ENCODE assay signal across 9 mouse cellular contexts in the genomic region with DNA sequence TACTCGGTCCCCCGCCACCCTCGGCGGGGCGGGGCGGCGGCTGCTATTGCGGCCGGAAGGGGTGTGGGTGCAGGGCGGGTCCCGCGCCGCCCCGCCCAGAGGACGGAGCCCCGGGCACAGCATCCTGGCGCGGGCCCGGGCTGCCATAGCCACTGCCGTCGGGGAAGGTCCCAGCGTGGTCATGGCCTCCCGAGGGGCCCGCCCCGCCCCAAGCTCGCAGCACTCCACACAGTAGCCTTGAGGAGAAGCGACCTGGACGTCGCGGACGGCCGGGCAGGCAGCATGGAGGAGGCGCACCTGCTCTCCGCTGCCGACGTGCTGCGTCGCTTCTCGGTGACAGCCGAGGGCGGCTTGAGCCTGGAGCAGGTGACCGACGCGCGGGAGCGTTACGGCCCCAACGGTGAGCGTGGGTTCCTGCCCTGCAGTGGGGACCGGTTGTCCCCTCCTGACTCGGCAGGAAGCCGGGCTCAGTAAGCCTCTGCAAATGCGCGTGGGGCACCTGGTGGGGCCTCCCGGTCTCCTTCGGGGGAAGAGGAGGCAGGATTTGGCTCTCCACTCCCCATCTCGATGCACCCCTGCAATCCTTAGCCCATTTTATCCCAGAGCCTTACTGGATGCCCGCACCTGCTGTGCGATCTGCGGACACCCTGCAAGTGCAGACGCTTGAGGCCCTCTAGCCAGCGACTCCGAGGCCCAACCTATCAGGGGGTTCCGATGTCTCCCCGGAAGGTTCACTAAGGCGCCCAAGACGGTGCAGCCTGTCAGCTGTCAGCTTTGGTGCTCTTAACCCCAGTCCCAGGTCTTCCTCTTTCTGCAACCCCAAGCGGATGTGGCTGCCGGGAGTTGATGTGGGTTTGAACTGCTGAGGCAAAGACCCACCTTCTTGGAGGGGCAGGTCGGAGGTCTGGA. TPM values are rescaled to one million over a fixed set of nuclear protein-coding genes. Genes with fewer than 3 reads are reported as not detected.
DNase-seq lines count a peak whose midpoint lies in the region; ATAC-seq lines count a peak whose summit lies in the region.
"Had no signal": no experiment of that assay in that cellular context is flagged by ENCODE, and none has a peak within 500 bp of the region (broad histone marks: within the 10 kb centered on the region; RNA-seq: fewer than 3 reads in every experiment).

Atp2a3 (plus strand) TSS at position 98 of the 909 bp plus-strand sequence.

- H3K4me3 ChIP-seq in kidney, embryonic 14.5 days (ENCODE audit: low read length) = peak within 1 kb of the TSS; percentile 39
- H3K4me3 ChIP-seq in forebrain, embryonic 13.5 days = peak within 1 kb of the TSS; percentile 33
- H3K4me3 ChIP-seq in hindbrain, embryonic 13.5 days = peak within 1 kb of the TSS; percentile 32
- H3K4me3 ChIP-seq in liver, embryonic 16.5 days (ENCODE audit: low read depth, low read length) = peak within 1 kb of the TSS; percentile 56
- peak within 1 kb of the TSS; percentile 26 for H3K4me3 ChIP-seq in neural tube, embryonic 13.5 days

- H3K36me3 ChIP-seq in kidney, embryonic 14.5 days (ENCODE audit: control insufficient read depth, insufficient read depth, low read length) = no peaks in the 10 kb centered on the region
- no peaks in the 10 kb centered on the region for H3K36me3 ChIP-seq in forebrain, embryonic 13.5 days (ENCODE audit: poor library complexity, severe bottlenecking)
- no peaks in the 10 kb centered on the region for H3K36me3 ChIP-seq in hindbrain, embryonic 13.5 days
- H3K36me3 ChIP-seq in liver, embryonic 16.5 days (ENCODE audit: control insufficient read depth, insufficient read depth) = no peaks in the 10 kb centered on the region
- H3K36me3 ChIP-seq in neural tube, embryonic 13.5 days = no peaks in the 10 kb centered on the region

- no peak within 1 kb of the TSS for H3K27ac ChIP-seq in kidney, embryonic 14.5 days (ENCODE audit: low read depth, low read length)
- no peak within 1 kb of the TSS for H3K27ac ChIP-seq in forebrain, embryonic 13.5 days
- H3K27ac ChIP-seq in hindbrain, embryonic 13.5 days = no peak within 1 kb of the TSS
- H3K27ac ChIP-seq in liver, embryonic 16.5 days (ENCODE audit: low read length) = peak within 1 kb of the TSS; percentile 55
- H3K27ac ChIP-seq in neural tube, embryonic 13.5 days (replicated peaks) = no peak within 1 kb of the TSS

- 0 out of 2 replicates have a peak within 1 kb of the TSS, but pooled peaks have one; percentile 19 for H3K9ac ChIP-seq in kidney, embryonic 14.5 days (ENCODE audit: low read depth, low read length)
- no peak within 1 kb of the TSS for H3K9ac ChIP-seq in forebrain, embryonic 13.5 days
- H3K9ac ChIP-seq in hindbrain, embryonic 13.5 days = no peak within 1 kb of the TSS
- H3K9ac ChIP-seq in liver, embryonic 16.5 days (ENCODE audit: low read depth, low read length) = peak within 1 kb of the TSS; percentile 48
- no peak within 1 kb of the TSS; the same call in 1 of the 2 replicates for H3K9ac ChIP-seq in neural tube, embryonic 13.5 days

- H3K27me3 ChIP-seq in kidney, embryonic 14.5 days (ENCODE audit: control insufficient read depth, insufficient read depth, low read length) = peaks cover 25% of the 10 kb centered on the region
- H3K27me3 ChIP-seq in forebrain, embryonic 13.5 days = peaks cover 50% of the 10 kb centered on the region
- peaks cover 49% of the 10 kb centered on the region for H3K27me3 ChIP-seq in hindbrain, embryonic 13.5 days
- peaks cover 20% of the 10 kb centered on the region for H3K27me3 ChIP-seq in liver, embryonic 16.5 days (ENCODE audit: control insufficient read depth, insufficient read depth, low read depth, low read length)
- peaks cover 55% of the 10 kb centered on the region for H3K27me3 ChIP-seq in neural tube, embryonic 13.5 days

- peaks cover 16% of the 10 kb centered on the region for H3K4me1 ChIP-seq in kidney, embryonic 14.5 days (ENCODE audit: control insufficient read depth, insufficient read depth, low read length)
- peaks cover 9% of the 10 kb centered on the region for H3K4me1 ChIP-seq in forebrain, embryonic 13.5 days
- peaks cover 11% of the 10 kb centered on the region for H3K4me1 ChIP-seq in hindbrain, embryonic 13.5 days (replicated peaks)
- H3K4me1 ChIP-seq in liver, embryonic 16.5 days (ENCODE audit: control insufficient read depth, low read depth, low read length) = peaks cover 8% of the 10 kb centered on the region
- peaks cover 12% of the 10 kb centered on the region for H3K4me1 ChIP-seq in neural tube, embryonic 13.5 days (replicated peaks)

- no peak for DNase-seq in kidney, adult 11 months
- no peak for DNase-seq in layer of hippocampus, adult 9-10 months (ENCODE audit: low spot score)
- DNase-seq in left cerebral cortex, adult 9 months (ENCODE audit: low spot score in 2 of 2) = no peak

- no peaks in the 10 kb centered on the region for H3K9me3 ChIP-seq in kidney, embryonic 14.5 days (ENCODE audit: control insufficient read depth, low read length)
- H3K9me3 ChIP-seq in forebrain, embryonic 13.5 days (replicated peaks) = no peaks in the 10 kb centered on the region
- no peaks in the 10 kb centered on the region for H3K9me3 ChIP-seq in hindbrain, embryonic 13.5 days
- H3K9me3 ChIP-seq in liver, embryonic 16.5 days (replicated peaks; ENCODE audit: control insufficient read depth, low read length) = no peaks in the 10 kb centered on the region
- H3K9me3 ChIP-seq in neural tube, embryonic 13.5 days = no peaks in the 10 kb centered on the region

- 0 out of 2 replicates have a peak, but pooled peaks have one; percentile 24 for ATAC-seq in kidney, embryonic 14.5 days (ENCODE audit: low FRiP score, low TSS enrichment)
- ATAC-seq in forebrain, embryonic 13.5 days = no peak
- no peak for ATAC-seq in hindbrain, embryonic 13.5 days (ENCODE audit: low FRiP score)
- ATAC-seq in liver, embryonic 16.5 days (ENCODE audit: low read depth) = peak; percentile 70
- ATAC-seq in neural tube, embryonic 13.5 days (ENCODE audit: low read depth) = no peak
- ATAC-seq: Patski had no signal

- H3K4me2 ChIP-seq in kidney, embryonic 14.5 days (replicated peaks; ENCODE audit: low read depth, low read length) = peak within 1 kb of the TSS; percentile 56
- peak within 1 kb of the TSS; percentile 54 for H3K4me2 ChIP-seq in forebrain, embryonic 13.5 days
- peak within 1 kb of the TSS; percentile 51 for H3K4me2 ChIP-seq in hindbrain, embryonic 13.5 days
- peak within 1 kb of the TSS; percentile 60 for H3K4me2 ChIP-seq in liver, embryonic 16.5 days (ENCODE audit: low read depth, low read length)
- H3K4me2 ChIP-seq in neural tube, embryonic 13.5 days = peak within 1 kb of the TSS; percentile 50

- 4% methylated on average over 70 of the region's 70 CpGs for WGBS in kidney, embryonic 14.5 days
- whole genome bisulfite sequencing in forebrain, embryonic 13.5 days = 3% methylated on average over 62 of the region's 70 CpGs
- WGBS in hindbrain, embryonic 13.5 days = 5% methylated on average over 65 of the region's 70 CpGs
- 2% methylated on average over 68 of the region's 70 CpGs for WGBS in liver, embryonic 16.5 days (ENCODE audit: insufficient replicate concordance)
- WGBS in neural tube, embryonic 13.5 days = 4% methylated on average over 60 of the region's 70 CpGs

RNA-seq across cellular contexts. Expression of gene Atp2a3, which starts in this region (rescaled TPM):
- polyA plus RNA-seq in kidney, embryonic 14.5 days (2014; fragmentation: Nextera tagmentation; extraction: Ambion mirVana) = 1.3 and 2.2 TPM in 2 replicates
- 0.40 and 0.47 TPM in 2 replicates for polyA plus RNA-seq in forebrain, embryonic 13.5 days (2015; fragmentation: Nextera tagmentation; extraction: Ambion mirVana)
- 1.3 and 1.4 TPM in 2 replicates for polyA plus RNA-seq in hindbrain, embryonic 13.5 days (2015; fragmentation: Nextera tagmentation; extraction: Ambion mirVana)
- 10.8 and 13.1 TPM in 2 replicates for polyA plus RNA-seq in liver, embryonic 16.5 days (2015; fragmentation: Nextera tagmentation; extraction: Ambion mirVana)
- 0.80 and 1.3 TPM in 2 replicates for polyA plus RNA-seq in neural tube, embryonic 13.5 days (2015; fragmentation: Nextera tagmentation; extraction: Ambion mirVana)

Comparison
In these comparisons a context has a peak if more than half of its experiments do, and no peak if none do; other contexts are left out.
1. ATAC-seq: peak in kidney, embryonic 14.5 days (single experiment) and liver, embryonic 16.5 days (single experiment); none in forebrain, embryonic 13.5 days (single experiment), hindbrain, embryonic 13.5 days (single experiment) and neural tube, embryonic 13.5 days (single experiment).
2. H3K9ac ChIP-seq: peak in kidney, embryonic 14.5 days (single experiment) and liver, embryonic 16.5 days (single experiment); none in forebrain, embryonic 13.5 days (single experiment), hindbrain, embryonic 13.5 days (single experiment) and neural tube, embryonic 13.5 days (single experiment).
3. Peak in every context shown above with its lines, with median percentiles within 50 percentile points of each other: H3K4me2 ChIP-seq and H3K4me3 ChIP-seq.